Mouse (Mus musculus): ENCODE results near the gene Nbea. TPM values are rescaled to one million over a fixed set of nuclear protein-coding genes. Genes with fewer than 3 reads are reported as not detected.

Gene Nbea
- polyA plus RNA-seq, 1 experiment: 3.2 TPM

DNA sequence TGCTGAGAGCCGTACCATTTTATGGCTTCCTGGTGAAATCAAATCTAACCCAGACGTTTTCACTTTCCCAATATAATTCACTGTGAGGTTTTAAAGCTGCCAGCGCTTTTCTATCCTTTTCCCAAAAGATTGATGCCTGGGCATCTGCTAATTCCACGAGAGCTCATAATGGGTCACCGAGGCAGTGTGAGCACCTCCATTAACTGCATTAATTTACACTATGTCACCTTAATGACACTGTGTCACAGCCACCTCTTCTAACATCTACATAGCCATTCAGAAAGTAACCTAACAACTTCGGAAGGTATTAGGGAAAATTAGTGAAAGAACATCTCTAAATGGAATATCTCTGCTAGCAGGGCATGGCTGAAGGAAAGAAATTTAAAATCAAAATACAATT, 497.9 kb downstream of the Nbea start:
- no peak overlapping the region for H3K4me3 ChIP-seq (ENCODE audit: insufficient read depth, poor library complexity, severe bottlenecking)
- H3ac ChIP-seq (ENCODE audit: control insufficient read depth, insufficient read length, low read depth): no peak overlapping the region
- no peaks in the 10 kb centered on the region for H3K79me2 ChIP-seq (ENCODE audit: control insufficient read depth, insufficient read depth)
- no peaks in the 10 kb centered on the region for H3K36me3 ChIP-seq (ENCODE audit: control insufficient read depth, insufficient read depth)
- no peak for TF ChIP-seq MYOG (IDR thresholded peaks at IDR 0.05; ENCODE audit: control insufficient read depth, extremely low read depth, insufficient read length)
- TF ChIP-seq CEBPB (IDR thresholded peaks at IDR 0.05; ENCODE audit: low read depth): no peak
- TF ChIP-seq MAX (IDR thresholded peaks at IDR 0.05): no peak
- TF ChIP-seq CTCF (IDR thresholded peaks at IDR 0.05; ENCODE audit: control insufficient read depth, insufficient read depth, insufficient read length): no peak
- no peak for TF ChIP-seq MYOD1 (IDR thresholded peaks at IDR 0.05; ENCODE audit: control insufficient read depth, insufficient read length, low read depth)
- no peak for TF ChIP-seq USF1 (IDR thresholded peaks at IDR 0.05; ENCODE audit: low read depth)
- no peak for TF ChIP-seq FOSL1 (IDR thresholded peaks at IDR 0.05; ENCODE audit: insufficient read depth, low read length, poor library complexity, severe bottlenecking)
- no peaks in the 10 kb centered on the region for H3K79me3 ChIP-seq (ENCODE audit: low read depth)
- H3K27me3 ChIP-seq (ENCODE audit: control insufficient read depth, insufficient read depth, insufficient read length): no peaks in the 10 kb centered on the region

DNA sequence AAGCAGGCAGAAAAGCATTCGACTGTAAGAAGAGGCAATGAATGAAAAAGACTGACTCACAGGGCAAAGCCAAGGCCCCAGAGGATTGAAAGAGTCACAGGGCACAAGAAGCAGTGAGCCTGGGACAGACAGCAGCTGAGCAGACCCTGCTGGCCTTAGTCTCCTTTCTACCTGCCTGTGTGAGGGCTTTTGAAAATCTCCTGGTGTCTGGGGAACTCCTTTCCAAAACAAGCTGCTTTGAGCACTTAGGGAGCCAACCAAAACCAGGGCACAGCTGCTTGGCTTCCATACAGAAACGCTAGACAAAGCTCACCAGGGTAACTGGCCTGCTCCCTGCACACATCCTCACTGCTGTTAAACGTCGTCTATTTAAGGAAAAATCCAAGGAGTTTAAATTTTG, 498.6 kb downstream of the Nbea start:
- no peak overlapping the region for H3K4me3 ChIP-seq (ENCODE audit: insufficient read depth, poor library complexity, severe bottlenecking)
- TF ChIP-seq MAX (IDR thresholded peaks at IDR 0.05): no peak
- no peaks in the 10 kb centered on the region for H3K27me3 ChIP-seq (ENCODE audit: control insufficient read depth, insufficient read depth, insufficient read length)
- no peaks in the 10 kb centered on the region for H3K79me3 ChIP-seq (ENCODE audit: low read depth)
- no peaks in the 10 kb centered on the region for H3K79me2 ChIP-seq (ENCODE audit: control insufficient read depth, insufficient read depth)
- H3K36me3 ChIP-seq (ENCODE audit: control insufficient read depth, insufficient read depth): no peaks in the 10 kb centered on the region
- no peak overlapping the region for H3ac ChIP-seq (ENCODE audit: control insufficient read depth, insufficient read length, low read depth)

DNA sequence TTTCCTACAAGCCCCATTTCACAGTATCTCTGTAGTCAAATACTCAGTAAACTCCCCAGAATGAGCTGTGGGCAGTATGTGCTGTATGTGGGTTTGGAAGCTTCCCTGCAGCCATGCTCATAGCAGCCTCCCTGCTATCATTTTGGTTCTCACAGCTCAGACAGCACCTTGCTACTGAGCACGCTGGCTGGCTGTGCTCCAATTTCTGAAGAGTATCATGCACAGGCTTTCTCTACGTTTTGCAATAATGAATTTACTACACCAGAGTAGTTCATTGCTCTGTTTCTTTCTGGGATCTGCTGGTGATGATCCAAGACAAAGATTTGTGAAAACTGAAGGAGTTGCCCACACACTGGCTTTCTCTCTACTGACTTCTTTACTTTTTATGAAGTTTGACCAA, 505.8 kb downstream of the Nbea start:
- no peaks in the 10 kb centered on the region for H3K27me3 ChIP-seq (ENCODE audit: control insufficient read depth, insufficient read depth, insufficient read length)
- H3K4me3 ChIP-seq (ENCODE audit: insufficient read depth, poor library complexity, severe bottlenecking): no peak overlapping the region
- TF ChIP-seq CTCF (IDR thresholded peaks at IDR 0.05; ENCODE audit: control insufficient read depth, insufficient read depth, insufficient read length) (no peak), CEBPB (IDR thresholded peaks at IDR 0.05; ENCODE audit: low read depth) (no peak), USF1 (IDR thresholded peaks at IDR 0.05; ENCODE audit: low read depth) (no peak), MYOG (IDR thresholded peaks at IDR 0.05; ENCODE audit: control insufficient read depth, extremely low read depth, insufficient read length) (no peak), FOSL1 (IDR thresholded peaks at IDR 0.05; ENCODE audit: insufficient read depth, low read length, poor library complexity, severe bottlenecking) (no peak), MYOD1 (IDR thresholded peaks at IDR 0.05; ENCODE audit: control insufficient read depth, insufficient read length, low read depth) (no peak), MAX (IDR thresholded peaks at IDR 0.05) (no peak)
- H3K36me3 ChIP-seq (ENCODE audit: control insufficient read depth, insufficient read depth): no peaks in the 10 kb centered on the region
- no peaks in the 10 kb centered on the region for H3K79me3 ChIP-seq (ENCODE audit: low read depth)
- no peak overlapping the region for H3ac ChIP-seq (ENCODE audit: control insufficient read depth, insufficient read length, low read depth)
- H3K79me2 ChIP-seq (ENCODE audit: control insufficient read depth, insufficient read depth): no peaks in the 10 kb centered on the region

DNA sequence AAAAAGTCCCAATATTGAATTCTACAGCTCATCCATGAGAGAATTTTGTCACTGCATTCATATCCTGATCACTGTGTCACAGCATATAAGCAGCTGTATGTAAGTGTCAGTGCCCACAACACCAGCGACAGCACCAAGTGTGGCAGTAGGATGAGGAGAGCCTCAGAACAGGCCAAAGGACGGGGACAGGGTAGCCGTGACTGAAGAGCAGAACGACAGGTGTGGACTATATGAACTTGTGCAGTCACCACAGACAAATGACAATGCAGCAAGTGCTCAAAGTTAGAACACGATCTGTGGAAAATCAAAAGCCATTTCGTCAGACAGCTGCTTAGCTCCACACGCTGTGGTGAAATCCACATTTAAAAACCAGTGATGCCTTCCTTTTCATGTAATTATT, 509.3 kb downstream of the Nbea start:
- H3K27me3 ChIP-seq (ENCODE audit: control insufficient read depth, insufficient read depth, insufficient read length): no peaks in the 10 kb centered on the region
- TF ChIP-seq CTCF (IDR thresholded peaks at IDR 0.05; ENCODE audit: control insufficient read depth, insufficient read depth, insufficient read length) (no peak), MYOD1 (IDR thresholded peaks at IDR 0.05; ENCODE audit: control insufficient read depth, insufficient read length, low read depth) (no peak), FOSL1 (IDR thresholded peaks at IDR 0.05; ENCODE audit: insufficient read depth, low read length, poor library complexity, severe bottlenecking) (no peak), USF1 (IDR thresholded peaks at IDR 0.05; ENCODE audit: low read depth) (no peak), CEBPB (IDR thresholded peaks at IDR 0.05; ENCODE audit: low read depth) (no peak)
- H3K79me3 ChIP-seq (ENCODE audit: low read depth): no peaks in the 10 kb centered on the region
- H3K36me3 ChIP-seq (ENCODE audit: control insufficient read depth, insufficient read depth): no peaks in the 10 kb centered on the region
- no peak overlapping the region for H3ac ChIP-seq (ENCODE audit: control insufficient read depth, insufficient read length, low read depth)
- no peaks in the 10 kb centered on the region for H3K79me2 ChIP-seq (ENCODE audit: control insufficient read depth, insufficient read depth)
- H3K4me3 ChIP-seq (ENCODE audit: insufficient read depth, poor library complexity, severe bottlenecking): no peak overlapping the region

DNA sequence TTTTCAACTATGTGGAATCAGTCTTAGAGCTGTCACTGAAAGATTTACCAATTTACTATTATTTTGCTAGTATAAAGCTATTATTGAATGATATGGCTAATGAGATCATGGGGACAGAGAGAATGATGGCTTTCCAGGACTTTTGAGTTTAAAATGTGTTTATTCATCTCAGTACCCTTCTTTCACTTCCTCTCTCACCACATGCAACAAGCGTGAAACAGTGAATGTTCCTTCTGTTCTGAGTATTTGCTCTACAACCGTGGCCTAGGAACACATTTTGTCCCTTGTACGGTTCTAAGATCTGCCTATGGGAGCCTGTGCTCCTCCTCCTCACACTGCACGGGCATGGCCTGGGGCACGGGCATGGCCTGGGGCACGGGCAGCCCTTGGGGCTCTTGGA, 516.5 kb downstream of the Nbea start:
- no peak overlapping the region for H3K4me3 ChIP-seq (ENCODE audit: insufficient read depth, poor library complexity, severe bottlenecking)
- no peaks in the 10 kb centered on the region for H3K79me2 ChIP-seq (ENCODE audit: control insufficient read depth, insufficient read depth)
- H3K36me3 ChIP-seq (ENCODE audit: control insufficient read depth, insufficient read depth): no peaks in the 10 kb centered on the region
- no peaks in the 10 kb centered on the region for H3K79me3 ChIP-seq (ENCODE audit: low read depth)
- no peak overlapping the region for H3ac ChIP-seq (ENCODE audit: control insufficient read depth, insufficient read length, low read depth)
- TF ChIP-seq CTCF (IDR thresholded peaks at IDR 0.05; ENCODE audit: control insufficient read depth, insufficient read depth, insufficient read length) (no peak), USF1 (IDR thresholded peaks at IDR 0.05; ENCODE audit: low read depth) (no peak), MYOD1 (IDR thresholded peaks at IDR 0.05; ENCODE audit: control insufficient read depth, insufficient read length, low read depth) (no peak)
- no peaks in the 10 kb centered on the region for H3K27me3 ChIP-seq (ENCODE audit: control insufficient read depth, insufficient read depth, insufficient read length)

DNA sequence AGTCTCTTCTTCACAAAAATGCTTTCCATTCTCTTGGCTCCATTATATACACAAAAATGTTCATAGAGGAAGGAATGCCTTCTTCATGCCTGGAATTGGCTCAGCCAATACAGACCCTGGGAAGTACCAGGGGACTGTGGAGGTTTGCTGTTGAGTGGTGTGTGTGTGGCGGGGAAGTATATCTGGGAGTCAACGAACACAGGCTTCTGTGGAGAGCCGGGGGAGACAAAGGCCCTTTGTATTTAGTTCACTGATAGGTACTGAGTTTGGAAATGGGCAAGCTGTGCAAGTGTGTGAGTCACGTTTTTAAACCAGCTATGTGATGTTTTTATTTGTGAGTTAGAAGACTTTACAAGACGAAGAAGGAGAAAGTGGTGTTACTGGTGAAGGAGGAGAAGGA, 517.6 kb downstream of the Nbea start:
- Histone ChIP-seq H3K27me3 (ENCODE audit: control insufficient read depth, insufficient read depth, insufficient read length) (no peaks in the 10 kb centered on the region), H3ac (ENCODE audit: control insufficient read depth, insufficient read length, low read depth) (no peak overlapping the region), H3K4me3 (ENCODE audit: insufficient read depth, poor library complexity, severe bottlenecking) (no peak overlapping the region), H3K79me3 (ENCODE audit: low read depth) (no peaks in the 10 kb centered on the region), H3K36me3 (ENCODE audit: control insufficient read depth, insufficient read depth) (no peaks in the 10 kb centered on the region), H3K79me2 (ENCODE audit: control insufficient read depth, insufficient read depth) (no peaks in the 10 kb centered on the region)
- TF ChIP-seq MAX (IDR thresholded peaks at IDR 0.05): no peak
- TF ChIP-seq MYOG (IDR thresholded peaks at IDR 0.05; ENCODE audit: control insufficient read depth, extremely low read depth, insufficient read length): no peak
- no peak for TF ChIP-seq CTCF (IDR thresholded peaks at IDR 0.05; ENCODE audit: control insufficient read depth, insufficient read depth, insufficient read length)
- TF ChIP-seq CEBPB (IDR thresholded peaks at IDR 0.05; ENCODE audit: low read depth): no peak
- no peak for TF ChIP-seq MYOD1 (IDR thresholded peaks at IDR 0.05; ENCODE audit: control insufficient read depth, insufficient read length, low read depth)
- TF ChIP-seq USF1 (IDR thresholded peaks at IDR 0.05; ENCODE audit: low read depth): no peak
- TF ChIP-seq FOSL1 (IDR thresholded peaks at IDR 0.05; ENCODE audit: insufficient read depth, low read length, poor library complexity, severe bottlenecking): no peak
